Mouse (Mus musculus) heart, embryonic 14.5 days (tissue): ENCODE measurements around the gene Rtn4ip1. TPM values are rescaled to one million over a fixed set of nuclear protein-coding genes. Genes with fewer than 3 reads are reported as not detected.

Source experiments
- ATAC-seq: fragments of 200-750 bp; cut with Nextera tagmentation; 2 replicates; pipeline ENCODE4 v1.8.0; 2017; ENCODE audit warnings: low read depth, moderate TSS enrichment; ENCODE audit not compliant: insufficient number of reproducible peaks, insufficient read depth, low FRiP score
- H3K27ac ChIP-seq, 2 experiments: fragments of 200-500 bp in 1 of 2; fragments of 300-500 bp in 1 of 2; sonication (generic) in 1 of 2; replicated peaks in 1 of 2; 2 replicates each; pipeline ENCODE4 v1.5.1; 2012 to 2014; ENCODE audit warnings: low read depth in 2 of 2, low read length in 2 of 2, control low read depth in 1 of 2, mild to moderate bottlenecking in 1 of 2, mixed read lengths in 1 of 2; ENCODE audit not compliant: control insufficient read depth in 1 of 2, insufficient read depth in 1 of 2
- H3K27me3 ChIP-seq: fragments of 300-500 bp; sonication (generic); 2 replicates; pipeline ENCODE4 v1.6.1; 2014; ENCODE audit warnings: mild to moderate bottlenecking, low read length, control low read depth; ENCODE audit not compliant: control insufficient read depth, insufficient read depth
- H3K36me3 ChIP-seq: fragments of 300-500 bp; sonication (generic); 2 replicates; pipeline ENCODE4 v1.6.1; 2014; ENCODE audit warnings: mild to moderate bottlenecking, control low read depth, low read length, mixed read lengths; ENCODE audit not compliant: control insufficient read depth, insufficient read depth
- H3K4me1 ChIP-seq, 2 experiments: fragments of 200-500 bp in 1 of 2; fragments of 300-500 bp in 1 of 2; sonication (generic) in 1 of 2; 2 replicates each; pipeline ENCODE4 v1.6.1; 2012 to 2014; ENCODE audit warnings: low read length in 2 of 2, control low read depth in 1 of 2, mixed read lengths in 1 of 2; ENCODE audit not compliant: control insufficient read depth in 2 of 2, insufficient read depth in 2 of 2
- H3K4me2 ChIP-seq: fragments of 300-500 bp; sonication (generic); 2 replicates; pipeline ENCODE4 v1.6.1; 2014; ENCODE audit warnings: mild to moderate bottlenecking, low read length
- H3K4me3 ChIP-seq, 2 experiments: fragments of 200-500 bp in 1 of 2; fragments of 300-500 bp in 1 of 2; sonication (generic) in 1 of 2; 2 replicates each; pipeline ENCODE4 v1.5.1; 2012 to 2014; ENCODE audit warnings: low read length in 2 of 2, mild to moderate bottlenecking in 2 of 2, control low read depth in 1 of 2, low read depth in 1 of 2, moderate library complexity in 1 of 2; ENCODE audit not compliant: control insufficient read depth in 1 of 2, insufficient read depth in 1 of 2
- H3K9ac ChIP-seq: fragments of 300-500 bp; sonication (generic); 2 replicates; pipeline ENCODE4 v1.6.1; 2014; ENCODE audit warnings: mild to moderate bottlenecking, low read length
- H3K9me3 ChIP-seq: fragments of 300-500 bp; sonication (generic); 2 replicates; pipeline ENCODE4 v1.6.1; 2016; ENCODE audit warnings: low read length, control low read depth; ENCODE audit not compliant: control insufficient read depth
- WGBS: fragments of 180-500 bp; shearing (Covaris S2); extraction: QIAGEN DNeasy Blood & Tissue Kit; methylation state at CpG from one replicate; pipeline ENCODE4 v1.1.7; 2014; 5-methylcytosine and 5-hydroxymethylcytosine counted together
- polyA plus RNA-seq: library from polyadenylated mRNA; unstranded; fragments of >200 nt; fragmentation: Nextera tagmentation; extraction: Ambion mirVana; gene quantifications from 2 replicates; pipeline ENCODE4 v1.2.1, GENCODE M21; 2014

Gene Rtn4ip1
- polyA plus RNA-seq, 1 experiment from 2014 or later: 28.4 TPM

DNA sequence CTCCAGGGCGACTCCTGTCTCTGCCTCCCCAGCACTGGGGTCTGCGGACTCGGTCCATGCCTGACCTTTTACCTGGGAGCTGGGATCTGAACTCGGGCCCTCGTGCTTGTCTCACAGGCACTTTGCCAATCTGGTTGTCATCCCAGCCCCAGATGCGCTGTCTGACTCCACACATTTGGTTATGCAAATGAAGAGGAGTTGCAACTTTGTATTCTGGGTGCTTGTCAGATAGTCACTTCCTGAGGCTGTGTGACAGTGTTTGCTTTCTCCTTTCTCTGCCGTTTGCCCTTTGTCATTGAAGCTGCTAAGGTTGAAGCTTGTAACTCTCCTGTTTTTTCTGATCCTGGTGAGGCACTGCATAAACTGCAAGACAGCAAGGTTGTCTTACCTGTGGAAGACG, 26.1 kb downstream of the Rtn4ip1 start:
- H3K27me3 ChIP-seq: no peaks in the 10 kb centered on the region
- ATAC-seq: no peak
- no peak overlapping the region for H3K4me3 ChIP-seq
- H3K36me3 ChIP-seq: peaks cover 35% of the 10 kb centered on the region
- no peak overlapping the region for H3K27ac ChIP-seq
- no peak overlapping the region for H3K9ac ChIP-seq
- H3K4me2 ChIP-seq: no peak overlapping the region
- peaks cover 0 to 3% of the 10 kb centered on the region in 2 experiments; a peak in 1 of 4 replicates for H3K4me1 ChIP-seq
- 76% methylated on average over 8 of the region's 8 CpGs for WGBS
- H3K9me3 ChIP-seq: no peaks in the 10 kb centered on the region

DNA sequence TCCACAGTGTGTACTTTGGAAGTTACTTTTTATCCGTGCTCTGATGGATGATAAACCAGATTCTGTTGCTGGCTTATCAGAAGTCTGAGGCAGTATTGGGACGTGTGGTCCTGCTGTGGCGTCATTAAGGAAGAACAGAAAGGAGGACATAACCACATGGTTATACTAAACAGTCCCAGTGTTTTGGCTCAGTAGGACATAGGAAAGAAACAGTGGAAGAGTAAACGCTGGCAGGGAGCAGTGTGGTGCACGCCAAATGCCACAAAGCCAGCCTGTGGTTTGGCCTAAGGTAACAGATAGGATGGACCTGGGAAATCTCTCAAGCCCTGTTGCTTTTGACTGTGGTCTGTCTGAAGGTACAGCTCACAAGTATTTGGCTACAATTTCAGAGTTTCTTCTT, 27.0 kb downstream of the Rtn4ip1 start:
- Histone ChIP-seq H3K4me1 (peaks cover 0 to 3% of the 10 kb centered on the region in 2 experiments; a peak in 1 of 4 replicates), H3K9ac (no peak overlapping the region), H3K4me2 (no peak overlapping the region), H3K27me3 (no peaks in the 10 kb centered on the region), H3K4me3 (no peak overlapping the region), H3K36me3 (peaks cover 34% of the 10 kb centered on the region; the same call in 1 of the 2 replicates), H3K9me3 (no peaks in the 10 kb centered on the region), H3K27ac (no peak overlapping the region)
- 75% methylated on average over 5 of the region's 5 CpGs for WGBS
- no peak for ATAC-seq

- H3K4me3 ChIP-seq: no peak overlapping the region
- WGBS: 70% methylated on average over 6 of the region's 6 CpGs
- H3K9ac ChIP-seq: no peak overlapping the region
- H3K27me3 ChIP-seq: no peaks in the 10 kb centered on the region
- H3K4me1 ChIP-seq: peaks cover 0 to 10% of the 10 kb centered on the region in 2 experiments; a peak in 2 of 4 replicates
- no peak for ATAC-seq
- no peaks in the 10 kb centered on the region for H3K9me3 ChIP-seq
- peaks cover 29% of the 10 kb centered on the region; the same call in 1 of the 2 replicates for H3K36me3 ChIP-seq
- no peak overlapping the region for H3K27ac ChIP-seq
- H3K4me2 ChIP-seq: no peak overlapping the region
Observed at GRCm38 (mm10) chr10:43939136-43939662, 37.6 kb downstream of the Rtn4ip1 start.

GRCm38 (mm10) chr10:43943736-43944135, 42.1 kb downstream of the Rtn4ip1 start:
- H3K9me3 ChIP-seq: no peaks in the 10 kb centered on the region
- WGBS: 41% methylated on average over 4 of the region's 4 CpGs
- H3K9ac ChIP-seq: no peak overlapping the region

GRCm38 (mm10) chr10:43945435-43945834, 43.8 kb downstream of the Rtn4ip1 start:
- Histone ChIP-seq H3K4me3 (no peak overlapping the region), H3K4me1 (peaks cover 0 to 14% of the 10 kb centered on the region in 2 experiments; a peak in 2 of 4 replicates), H3K27ac (no peak overlapping the region), H3K36me3 (peaks cover 12% of the 10 kb centered on the region; the same call in 1 of the 2 replicates), H3K4me2 (no peak overlapping the region), H3K27me3 (no peaks in the 10 kb centered on the region), H3K9ac (no peak overlapping the region), H3K9me3 (no peaks in the 10 kb centered on the region)
- 69% methylated on average over 4 of the region's 4 CpGs for WGBS
- ATAC-seq: no peak

More at GRCm38 (mm10) chr10:43943736-43944135, 42.1 kb downstream of the Rtn4ip1 start:
- Histone ChIP-seq H3K36me3 (peaks cover 19% of the 10 kb centered on the region; the same call in 1 of the 2 replicates), H3K4me2 (no peak overlapping the region), H3K27me3 (no peaks in the 10 kb centered on the region), H3K4me3 (no peak overlapping the region), H3K4me1 (peaks cover 0 to 14% of the 10 kb centered on the region in 2 experiments; a peak in 2 of 4 replicates), H3K27ac (no peak overlapping the region)
- ATAC-seq: no peak

- Histone ChIP-seq H3K9ac (no peak overlapping the region), H3K27me3 (no peaks in the 10 kb centered on the region), H3K4me2 (no peak overlapping the region), H3K4me1 (no peaks in the 10 kb centered on the region), H3K27ac (no peak overlapping the region), H3K4me3 (no peak overlapping the region), H3K36me3 (no peaks in the 10 kb centered on the region), H3K9me3 (no peaks in the 10 kb centered on the region)
- ATAC-seq: no peak
Observed at GRCm38 (mm10) chr10:43953942-43954341, 52.3 kb downstream of the Rtn4ip1 start.

- H3K4me1 ChIP-seq: no peaks in the 10 kb centered on the region
- H3K4me3 ChIP-seq: no peak overlapping the region
- no peak overlapping the region for H3K4me2 ChIP-seq
- H3K27me3 ChIP-seq: no peaks in the 10 kb centered on the region
- no peaks in the 10 kb centered on the region for H3K36me3 ChIP-seq
- 65% methylated on average over 2 of the region's 2 CpGs for WGBS
- no peak overlapping the region for H3K27ac ChIP-seq
- no peak for ATAC-seq
- H3K9ac ChIP-seq: no peak overlapping the region
- no peaks in the 10 kb centered on the region for H3K9me3 ChIP-seq
Observed at GRCm38 (mm10) chr10:43964943-43965342, 63.3 kb downstream of the Rtn4ip1 start.

DNA sequence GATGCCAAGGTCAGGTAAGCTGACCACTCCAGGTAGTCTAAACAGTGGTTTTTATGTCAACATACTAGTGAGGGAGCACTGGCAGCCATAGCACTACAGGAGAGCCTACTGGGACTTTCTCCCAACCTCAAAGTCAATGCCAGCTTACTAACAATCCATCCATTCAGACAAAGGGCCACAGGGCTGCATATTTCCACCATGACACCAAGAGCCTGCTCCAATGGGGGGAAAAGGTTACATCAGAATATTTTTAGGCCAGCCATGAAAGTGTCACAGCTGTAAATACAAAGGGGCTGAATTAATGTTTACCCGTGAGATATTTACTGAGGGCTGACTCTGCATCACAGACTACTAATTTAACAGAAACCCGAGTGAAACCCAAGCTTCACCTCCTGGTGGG, 71.6 kb downstream of the Rtn4ip1 start:
- Histone ChIP-seq H3K4me2 (no peak overlapping the region), H3K9ac (no peak overlapping the region), H3K27ac (no peak overlapping the region), H3K36me3 (no peaks in the 10 kb centered on the region), H3K27me3 (no peaks in the 10 kb centered on the region), H3K9me3 (no peaks in the 10 kb centered on the region), H3K4me3 (no peak overlapping the region), H3K4me1 (no peaks in the 10 kb centered on the region; a peak in 1 of 4 replicates)
- 66% methylated on average over 2 of the region's 2 CpGs for WGBS
- no peak for ATAC-seq
